Mouse (Mus musculus): ENCODE measurements at regions not wholly inside any gene's neighbourhood (a gene's known extent, or its start where the extent isn't known, plus 50 kb on each side); places are given as distances from the start of the nearest gene placed in this dataset.

DNA sequence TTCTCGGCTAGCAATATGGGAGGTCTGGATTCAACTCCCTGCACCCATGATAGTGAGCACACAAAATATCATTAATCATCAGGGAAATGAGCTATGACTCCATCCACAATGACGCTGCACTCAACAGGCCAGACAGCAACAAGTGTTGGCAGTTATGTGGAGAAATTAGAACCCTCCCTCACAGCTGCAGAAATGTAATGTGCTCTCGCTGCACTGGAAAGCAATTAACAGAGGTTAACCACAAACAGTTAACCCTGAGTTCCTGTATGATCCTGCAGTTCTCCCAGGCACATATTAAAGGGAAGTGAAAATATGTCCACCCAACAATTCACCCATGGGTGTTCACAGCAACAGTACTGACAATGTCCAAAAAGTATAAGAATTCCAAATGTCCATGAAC, 54.0 kb upstream of the Jade2 start:
- no peak for DNase-seq (ENCODE audit: low read depth, low spot score)

GRCm38 (mm10) chr11:51915656-51916032, 51.8 kb upstream of the Cdkn2aipnl start:
- DNase-seq (ENCODE audit: low read depth, low spot score): no peak

DNA sequence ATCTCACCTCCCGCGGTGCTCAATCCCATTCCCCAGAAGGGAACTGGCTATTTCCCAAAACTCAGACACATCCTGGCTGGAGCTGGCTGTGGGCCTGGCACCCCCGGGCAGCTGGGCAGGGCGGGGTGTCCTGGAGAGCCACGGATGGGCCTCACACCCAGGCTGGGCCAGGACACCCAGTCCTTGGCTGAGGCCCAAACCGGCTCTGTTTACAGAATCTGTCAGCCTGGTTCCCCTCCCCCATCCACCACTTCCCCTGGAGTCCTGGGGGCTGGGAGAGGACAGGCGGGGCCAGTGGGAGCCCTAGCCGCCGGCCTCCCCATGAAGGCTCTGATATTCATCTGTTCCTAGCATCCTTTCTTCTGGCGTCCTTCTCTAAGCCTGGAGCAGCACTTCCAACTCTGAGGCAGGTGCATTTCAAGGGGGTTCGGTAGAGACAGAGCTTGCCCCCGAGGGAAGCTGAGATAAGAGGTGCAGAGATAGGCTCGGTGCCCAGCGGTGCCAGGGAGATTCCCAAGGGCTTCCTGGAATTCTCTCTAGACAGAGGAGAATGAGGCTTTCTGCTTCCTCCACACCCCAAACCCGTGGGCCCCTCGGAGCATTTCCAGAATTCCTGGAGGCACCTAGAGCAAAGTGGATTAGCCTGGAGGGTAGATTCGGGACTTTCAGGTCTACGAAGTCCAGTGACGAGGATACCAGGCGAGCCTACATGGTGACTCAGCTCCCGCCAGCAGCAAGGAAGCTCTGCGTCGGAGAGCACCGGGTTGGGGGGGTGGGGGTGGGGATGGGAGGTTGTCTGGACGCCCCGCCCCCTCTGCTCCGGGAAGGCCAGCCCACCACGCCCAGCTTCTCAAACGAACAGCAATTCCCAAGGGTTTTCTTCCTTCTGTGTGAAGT, 51.2 kb upstream of the Cdkn2aipnl start:
- peak; percentile 76 for DNase-seq (ENCODE audit: low read depth, low spot score)
